Mouse (Mus musculus) embryonic facial prominence, embryonic 13.5 days (tissue): ENCODE results near the gene Kcnh1. TPM values are rescaled to one million over a fixed set of nuclear protein-coding genes. Genes with fewer than 3 reads are reported as not detected.

Experiments used
- ATAC-seq: fragments of 200-750 bp; cut with Nextera tagmentation; 2 replicates; pipeline ENCODE4 v1.8.0; 2017; ENCODE audit warnings: low read depth; ENCODE audit not compliant: insufficient number of reproducible peaks, insufficient read depth, low FRiP score, low TSS enrichment
- H3K27ac ChIP-seq: fragments of 300-500 bp; sonication (generic); 2 replicates; pipeline ENCODE4 v1.5.1; 2015; ENCODE audit warnings: moderate library complexity, mild to moderate bottlenecking, inconsistent platforms
- H3K27me3 ChIP-seq: fragments of 300-500 bp; sonication (generic); 2 replicates; pipeline ENCODE4 v1.6.1; 2015; ENCODE audit warnings: mild to moderate bottlenecking, inconsistent platforms
- H3K36me3 ChIP-seq: fragments of 300-500 bp; sonication (generic); 2 replicates; pipeline ENCODE4 v1.6.1; 2015; ENCODE audit warnings: mild to moderate bottlenecking, inconsistent platforms
- H3K4me1 ChIP-seq: fragments of 300-500 bp; sonication (generic); 2 replicates; pipeline ENCODE4 v1.6.1; 2015; ENCODE audit warnings: inconsistent platforms
- H3K4me2 ChIP-seq: fragments of 300-500 bp; sonication (generic); 2 replicates; pipeline ENCODE4 v1.6.1; 2015; ENCODE audit warnings: moderate library complexity, mild to moderate bottlenecking, inconsistent platforms
- H3K4me3 ChIP-seq: fragments of 300-500 bp; sonication (generic); 2 replicates; pipeline ENCODE4 v1.5.1; 2015; ENCODE audit warnings: mild to moderate bottlenecking, inconsistent platforms
- H3K9ac ChIP-seq: fragments of 300-500 bp; sonication (generic); 2 replicates; pipeline ENCODE4 v1.6.1; 2015; ENCODE audit warnings: mild to moderate bottlenecking, inconsistent platforms
- H3K9me3 ChIP-seq: fragments of 300-500 bp; sonication (generic); 2 replicates; pipeline ENCODE4 v1.6.1; 2016; ENCODE audit warnings: inconsistent platforms
- WGBS: fragments of 180-500 bp; shearing (Covaris S2); methylation state at CpG from one replicate; pipeline ENCODE4 v1.1.7; 2015; ENCODE audit warnings: mixed read lengths; 5-methylcytosine and 5-hydroxymethylcytosine counted together
- polyA plus RNA-seq: library from polyadenylated mRNA; unstranded; fragments of >200 nt; fragmentation: Nextera tagmentation; extraction: Ambion mirVana; gene quantifications from 2 replicates; pipeline ENCODE4 v1.2.1, GENCODE M21; 2015

Gene Kcnh1
- polyA plus RNA-seq, 1 experiment from 2014 or later = 1.3 TPM

- Histone ChIP-seq H3K4me3 (no peak overlapping the region), H3K9me3 (no peaks in the 10 kb centered on the region), H3K4me2 (no peak overlapping the region), H3K36me3 (no peaks in the 10 kb centered on the region), H3K9ac (no peak overlapping the region), H3K27ac (no peak overlapping the region), H3K4me1 (peaks cover 5% of the 10 kb centered on the region; the same call in 1 of the 2 replicates), H3K27me3 (no peaks in the 10 kb centered on the region)
- ATAC-seq = no peak
- WGBS = 71% methylated on average over 5 of the region's 5 CpGs
Observed at GRCm38 (mm10) chr1:192478176-192478575, 287.6 kb downstream of the Kcnh1 start.

GRCm38 (mm10) chr1:192480072-192480784, 289.7 kb downstream of the Kcnh1 start:
- no peak overlapping the region for H3K4me3 ChIP-seq
- H3K36me3 ChIP-seq = no peaks in the 10 kb centered on the region
- no peak overlapping the region for H3K27ac ChIP-seq
- H3K4me2 ChIP-seq = no peak overlapping the region
- H3K9ac ChIP-seq = no peak overlapping the region
- WGBS = 86% methylated on average over 8 of the region's 8 CpGs
- no peak for ATAC-seq
- no peaks in the 10 kb centered on the region for H3K9me3 ChIP-seq
- no peaks in the 10 kb centered on the region for H3K27me3 ChIP-seq
- H3K4me1 ChIP-seq = peaks cover 5% of the 10 kb centered on the region; the same call in 1 of the 2 replicates

- H3K9ac ChIP-seq = no peak overlapping the region
- no peak overlapping the region for H3K27ac ChIP-seq
- H3K27me3 ChIP-seq = no peaks in the 10 kb centered on the region
- ATAC-seq = no peak
- no peaks in the 10 kb centered on the region for H3K36me3 ChIP-seq
- no peak overlapping the region for H3K4me2 ChIP-seq
- peaks cover 5% of the 10 kb centered on the region; the same call in 1 of the 2 replicates for H3K4me1 ChIP-seq
- no peaks in the 10 kb centered on the region for H3K9me3 ChIP-seq
- H3K4me3 ChIP-seq = no peak overlapping the region
Observed at GRCm38 (mm10) chr1:192481446-192481845, 290.9 kb downstream of the Kcnh1 start.

- H3K4me3 ChIP-seq = no peak overlapping the region
- ATAC-seq = no peak
- H3K27me3 ChIP-seq = no peaks in the 10 kb centered on the region
- H3K36me3 ChIP-seq = no peaks in the 10 kb centered on the region
- H3K4me2 ChIP-seq = no peak overlapping the region
- no peak overlapping the region for H3K9ac ChIP-seq
- H3K4me1 ChIP-seq = no peaks in the 10 kb centered on the region
- 77% methylated on average over 3 of the region's 3 CpGs for WGBS
- no peak overlapping the region for H3K27ac ChIP-seq
- H3K9me3 ChIP-seq = no peaks in the 10 kb centered on the region
Observed at GRCm38 (mm10) chr1:192485030-192485429, 294.5 kb downstream of the Kcnh1 start.

- WGBS = 93% methylated on average over 11 of the region's 11 CpGs
- H3K4me3 ChIP-seq = no peak overlapping the region
- no peaks in the 10 kb centered on the region for H3K27me3 ChIP-seq
- H3K4me1 ChIP-seq = no peaks in the 10 kb centered on the region
- H3K36me3 ChIP-seq = no peaks in the 10 kb centered on the region
- no peak for ATAC-seq
- no peaks in the 10 kb centered on the region for H3K9me3 ChIP-seq
- H3K9ac ChIP-seq = no peak overlapping the region
- H3K27ac ChIP-seq = no peak overlapping the region
- H3K4me2 ChIP-seq = no peak overlapping the region
Observed at GRCm38 (mm10) chr1:192487571-192487970, 297.0 kb downstream of the Kcnh1 start.

- no peak overlapping the region for H3K9ac ChIP-seq
- no peak overlapping the region for H3K27ac ChIP-seq
- H3K36me3 ChIP-seq = no peaks in the 10 kb centered on the region
- H3K4me1 ChIP-seq = no peaks in the 10 kb centered on the region
- WGBS = 73% methylated on average over 13 of the region's 13 CpGs
- no peaks in the 10 kb centered on the region for H3K9me3 ChIP-seq
- no peak overlapping the region for H3K4me3 ChIP-seq
- no peak overlapping the region for H3K4me2 ChIP-seq
- H3K27me3 ChIP-seq = no peaks in the 10 kb centered on the region
- ATAC-seq = no peak
Observed at GRCm38 (mm10) chr1:192489908-192490825, 299.6 kb downstream of the Kcnh1 start.

- no peaks in the 10 kb centered on the region for H3K36me3 ChIP-seq
- no peak overlapping the region for H3K4me2 ChIP-seq
- no peaks in the 10 kb centered on the region for H3K27me3 ChIP-seq
- H3K9me3 ChIP-seq = no peaks in the 10 kb centered on the region
- 86% methylated on average over 2 of the region's 2 CpGs for WGBS
- no peak overlapping the region for H3K27ac ChIP-seq
- no peak overlapping the region for H3K4me3 ChIP-seq
- no peak overlapping the region for H3K9ac ChIP-seq
- no peak for ATAC-seq
- H3K4me1 ChIP-seq = no peaks in the 10 kb centered on the region
Observed at GRCm38 (mm10) chr1:192497505-192497904, 306.9 kb downstream of the Kcnh1 start.

- Histone ChIP-seq H3K9ac (no peak overlapping the region), H3K36me3 (no peaks in the 10 kb centered on the region), H3K4me1 (no peaks in the 10 kb centered on the region), H3K4me2 (no peak overlapping the region), H3K27me3 (no peaks in the 10 kb centered on the region), H3K9me3 (no peaks in the 10 kb centered on the region), H3K4me3 (no peak overlapping the region), H3K27ac (no peak overlapping the region)
- ATAC-seq = no peak
- WGBS = 78% methylated on average over 9 of the region's 9 CpGs
Observed at GRCm38 (mm10) chr1:192502016-192502415, 311.4 kb downstream of the Kcnh1 start.

GRCm38 (mm10) chr1:192502835-192503234, 312.3 kb downstream of the Kcnh1 start:
- Histone ChIP-seq H3K9ac (no peak overlapping the region), H3K27me3 (no peaks in the 10 kb centered on the region), H3K4me2 (no peak overlapping the region), H3K9me3 (no peaks in the 10 kb centered on the region), H3K4me1 (no peaks in the 10 kb centered on the region), H3K36me3 (no peaks in the 10 kb centered on the region), H3K4me3 (no peak overlapping the region), H3K27ac (no peak overlapping the region)
- no peak for ATAC-seq

GRCm38 (mm10) chr1:192503651-192504050, 313.1 kb downstream of the Kcnh1 start:
- H3K4me3 ChIP-seq = no peak overlapping the region
- H3K27ac ChIP-seq = no peak overlapping the region
- WGBS = 88% methylated on average over 4 of the region's 4 CpGs
- no peak overlapping the region for H3K9ac ChIP-seq
- H3K9me3 ChIP-seq = no peaks in the 10 kb centered on the region
- ATAC-seq = no peak
- H3K27me3 ChIP-seq = no peaks in the 10 kb centered on the region
- no peak overlapping the region for H3K4me2 ChIP-seq
- H3K4me1 ChIP-seq = no peaks in the 10 kb centered on the region
- no peaks in the 10 kb centered on the region for H3K36me3 ChIP-seq

- Histone ChIP-seq H3K27me3 (no peaks in the 10 kb centered on the region), H3K9me3 (no peaks in the 10 kb centered on the region), H3K4me3 (no peak overlapping the region), H3K9ac (no peak overlapping the region), H3K4me1 (no peaks in the 10 kb centered on the region), H3K4me2 (no peak overlapping the region), H3K27ac (no peak overlapping the region), H3K36me3 (no peaks in the 10 kb centered on the region)
- 100% methylated on average over 1 of the region's 1 CpGs for WGBS
- ATAC-seq = no peak
Observed at GRCm38 (mm10) chr1:192512821-192513220, 322.2 kb downstream of the Kcnh1 start.

GRCm38 (mm10) chr1:192515373-192515772, 324.8 kb downstream of the Kcnh1 start:
- WGBS = 85% methylated on average over 3 of the region's 3 CpGs
- no peaks in the 10 kb centered on the region for H3K36me3 ChIP-seq
- ATAC-seq = no peak
- H3K4me1 ChIP-seq = no peaks in the 10 kb centered on the region
- H3K27me3 ChIP-seq = no peaks in the 10 kb centered on the region
- H3K4me3 ChIP-seq = no peak overlapping the region
- no peak overlapping the region for H3K4me2 ChIP-seq
- H3K9ac ChIP-seq = no peak overlapping the region
- H3K9me3 ChIP-seq = no peaks in the 10 kb centered on the region
- H3K27ac ChIP-seq = no peak overlapping the region
